Mouse (Mus musculus) embryo, embryonic 10 days (tissue): ENCODE results near the gene Dlg5.

Experiments used
- DNase-seq: peaks from one replicate; pipeline ENCODE4 v3.0.0-alpha.2; 2015; ENCODE audit warnings: low spot score

Dlg5 gene

GRCm38 (mm10) chr14:24125069-24125468 lies 120.7 kb downstream of the Dlg5 start:
- DNase-seq: no peak

GRCm38 (mm10) chr14:24124171-24124570 lies 121.5 kb downstream of the Dlg5 start:
- no peak for DNase-seq

- no peak for DNase-seq
Observed at GRCm38 (mm10) chr14:24106734-24107133, 139.0 kb downstream of the Dlg5 start.

GRCm38 (mm10) chr14:24098828-24099227 lies 146.9 kb downstream of the Dlg5 start:
- DNase-seq: no peak

GRCm38 (mm10) chr14:24094656-24095055 lies 151.1 kb downstream of the Dlg5 start:
- DNase-seq: no peak

- DNase-seq: no peak
Observed at GRCm38 (mm10) chr14:24093221-24093620, 152.5 kb downstream of the Dlg5 start.

- no peak for DNase-seq
Observed at GRCm38 (mm10) chr14:24092391-24092790, 153.3 kb downstream of the Dlg5 start.

GRCm38 (mm10) chr14:24090790-24091189 lies 154.9 kb downstream of the Dlg5 start:
- DNase-seq: no peak

- DNase-seq: no peak
Observed at GRCm38 (mm10) chr14:24089181-24089580, 156.5 kb downstream of the Dlg5 start.

GRCm38 (mm10) chr14:24087430-24087829 lies 158.3 kb downstream of the Dlg5 start:
- no peak for DNase-seq

- DNase-seq: no peak
Observed at GRCm38 (mm10) chr14:24086481-24086880, 159.2 kb downstream of the Dlg5 start.
